Mouse (Mus musculus): ENCODE measurements around the gene Gpc4. TPM values are rescaled to one million over a fixed set of nuclear protein-coding genes. Genes with fewer than 3 reads are reported as not detected.

The Gpc4 gene
- polyA plus RNA-seq, 1 experiment from 2014 or later = 12.9 TPM

- Histone ChIP-seq H3K4me2 (no peak overlapping the region), H3K9ac (no peak overlapping the region), H3K4me1 (replicated peaks) (no peaks in the 10 kb centered on the region), H3K27me3 (no peaks in the 10 kb centered on the region), H3K36me3 (no peaks in the 10 kb centered on the region), H3K9me3 (no peaks in the 10 kb centered on the region), H3K27ac (replicated peaks) (no peak overlapping the region), H3K4me3 (no peak overlapping the region)
- no peak for ATAC-seq (ENCODE audit: low FRiP score, low read depth)
- WGBS = 64% methylated on average over 7 of the region's 7 CpGs
Measured at GRCm38 (mm10) chrX:52144491-52144890, 20.6 kb downstream of the Gpc4 start.

DNA sequence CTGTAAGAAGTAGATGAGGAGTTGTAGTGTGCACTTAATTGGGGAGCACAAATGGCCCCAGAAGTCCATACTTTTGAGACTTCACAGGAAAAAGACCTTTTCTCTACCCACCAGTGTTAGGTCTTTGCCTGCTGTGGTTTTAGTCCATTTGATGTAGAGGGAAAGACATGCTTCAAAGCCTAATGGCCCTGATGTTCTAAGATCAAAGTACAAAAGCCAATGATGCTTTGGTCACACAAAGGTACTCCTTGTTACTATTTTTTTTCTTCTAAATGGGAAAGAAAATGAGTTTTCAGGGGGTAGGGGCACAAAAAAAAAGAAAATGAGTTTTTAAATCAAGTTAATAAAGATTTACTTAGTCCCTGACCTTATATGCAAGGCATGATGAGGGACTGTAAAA is 24.7 kb downstream of the Gpc4 start:
- no peaks in the 10 kb centered on the region for H3K4me1 ChIP-seq (replicated peaks)
- no peaks in the 10 kb centered on the region for H3K36me3 ChIP-seq
- no peaks in the 10 kb centered on the region for H3K27me3 ChIP-seq
- H3K4me3 ChIP-seq = no peak overlapping the region
- no peak overlapping the region for H3K4me2 ChIP-seq
- no peak overlapping the region for H3K27ac ChIP-seq (replicated peaks)
- ATAC-seq (ENCODE audit: low FRiP score, low read depth) = no peak
- no peaks in the 10 kb centered on the region for H3K9me3 ChIP-seq
- no peak overlapping the region for H3K9ac ChIP-seq

- no peaks in the 10 kb centered on the region for H3K9me3 ChIP-seq
- H3K36me3 ChIP-seq = no peaks in the 10 kb centered on the region
- H3K9ac ChIP-seq = no peak overlapping the region
- H3K4me1 ChIP-seq (replicated peaks) = no peaks in the 10 kb centered on the region
- H3K27me3 ChIP-seq = no peaks in the 10 kb centered on the region
- H3K4me2 ChIP-seq = no peak overlapping the region
- ATAC-seq (ENCODE audit: low FRiP score, low read depth) = no peak
- 61% methylated on average over 2 of the region's 2 CpGs for WGBS
- H3K27ac ChIP-seq (replicated peaks) = no peak overlapping the region
- H3K4me3 ChIP-seq = no peak overlapping the region
Measured at GRCm38 (mm10) chrX:52138461-52139075, 26.5 kb downstream of the Gpc4 start.

GRCm38 (mm10) chrX:52138033-52138432 is 27.0 kb downstream of the Gpc4 start:
- no peak overlapping the region for H3K4me3 ChIP-seq
- 40% methylated on average over 5 of the region's 5 CpGs for WGBS
- no peak overlapping the region for H3K27ac ChIP-seq (replicated peaks)

DNA sequence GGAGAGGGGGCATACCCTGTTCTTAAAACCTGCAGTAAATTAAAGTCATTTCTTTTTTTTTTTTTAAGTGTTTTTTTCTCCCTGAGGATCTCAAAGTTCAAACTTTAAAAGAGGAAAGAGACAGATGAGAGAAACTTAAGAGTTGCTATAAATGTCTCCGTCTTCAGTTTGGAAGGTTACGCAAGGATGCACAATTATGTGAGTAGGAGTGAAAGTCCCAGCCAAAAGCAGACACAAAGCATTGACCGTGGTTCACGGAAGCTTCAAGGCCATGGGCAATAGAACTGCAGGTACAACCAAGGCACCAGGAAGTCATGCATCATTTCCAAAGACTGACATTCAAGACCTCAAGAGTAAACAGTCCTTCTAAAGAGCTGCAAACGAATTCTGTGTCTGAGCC is 28.5 kb downstream of the Gpc4 start:
- no peaks in the 10 kb centered on the region for H3K36me3 ChIP-seq
- no peaks in the 10 kb centered on the region for H3K9me3 ChIP-seq
- H3K27ac ChIP-seq (replicated peaks) = no peak overlapping the region
- no peaks in the 10 kb centered on the region for H3K4me1 ChIP-seq (replicated peaks)
- no peak overlapping the region for H3K4me3 ChIP-seq
- H3K4me2 ChIP-seq = no peak overlapping the region
- H3K27me3 ChIP-seq = no peaks in the 10 kb centered on the region
- 89% methylated on average over 5 of the region's 5 CpGs for WGBS
- ATAC-seq (ENCODE audit: low FRiP score, low read depth) = no peak
- no peak overlapping the region for H3K9ac ChIP-seq

More at GRCm38 (mm10) chrX:52138033-52138432, 27.0 kb downstream of the Gpc4 start:
- no peaks in the 10 kb centered on the region for H3K9me3 ChIP-seq
- H3K9ac ChIP-seq = no peak overlapping the region
- no peaks in the 10 kb centered on the region for H3K36me3 ChIP-seq
- no peaks in the 10 kb centered on the region for H3K4me1 ChIP-seq (replicated peaks)
- H3K4me2 ChIP-seq = no peak overlapping the region
- no peak for ATAC-seq (ENCODE audit: low FRiP score, low read depth)
- H3K27me3 ChIP-seq = no peaks in the 10 kb centered on the region

DNA sequence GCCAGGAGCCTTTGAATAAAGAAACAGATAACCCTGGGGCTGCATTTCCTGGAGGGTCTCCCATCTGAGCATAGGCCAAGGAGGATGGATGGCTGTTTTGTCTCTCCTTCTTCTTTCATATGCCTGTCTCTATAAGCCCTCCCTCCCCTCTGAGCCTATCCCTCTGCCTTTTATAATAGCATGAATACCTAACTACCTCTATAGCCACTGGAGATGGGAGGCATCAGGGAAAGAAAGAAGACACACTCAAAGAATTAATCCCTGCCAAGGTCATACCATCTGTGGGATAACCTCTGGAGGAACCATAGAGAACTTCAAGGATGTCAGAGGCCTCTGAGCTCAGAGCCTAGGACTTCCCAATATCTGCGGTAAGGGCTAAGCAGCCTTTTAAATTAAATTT is 35.4 kb downstream of the Gpc4 start:
- Histone ChIP-seq H3K36me3 (no peaks in the 10 kb centered on the region), H3K27me3 (no peaks in the 10 kb centered on the region), H3K4me2 (no peak overlapping the region), H3K27ac (replicated peaks) (no peak overlapping the region), H3K9me3 (no peaks in the 10 kb centered on the region), H3K4me3 (no peak overlapping the region), H3K9ac (no peak overlapping the region), H3K4me1 (replicated peaks) (no peaks in the 10 kb centered on the region)
- no peak for ATAC-seq (ENCODE audit: low FRiP score, low read depth)
- 95% methylated on average over 1 of the region's 1 CpGs for WGBS

- H3K4me1 ChIP-seq (replicated peaks) = no peaks in the 10 kb centered on the region
- no peak overlapping the region for H3K4me3 ChIP-seq
- no peak overlapping the region for H3K27ac ChIP-seq (replicated peaks)
Measured at GRCm38 (mm10) chrX:52128794-52129193, 36.3 kb downstream of the Gpc4 start.

GRCm38 (mm10) chrX:52113651-52114050 is 51.4 kb downstream of the Gpc4 start:
- 87% methylated on average over 5 of the region's 5 CpGs for WGBS
- no peaks in the 10 kb centered on the region for H3K27me3 ChIP-seq
- no peak overlapping the region for H3K4me3 ChIP-seq
- no peak overlapping the region for H3K9ac ChIP-seq
- no peak overlapping the region for H3K4me2 ChIP-seq
- no peak overlapping the region for H3K27ac ChIP-seq (replicated peaks)
- no peaks in the 10 kb centered on the region for H3K4me1 ChIP-seq (replicated peaks)
- H3K36me3 ChIP-seq = no peaks in the 10 kb centered on the region
- no peak for ATAC-seq (ENCODE audit: low FRiP score, low read depth)
- H3K9me3 ChIP-seq = no peaks in the 10 kb centered on the region

More at GRCm38 (mm10) chrX:52128794-52129193, 36.3 kb downstream of the Gpc4 start:
- Histone ChIP-seq H3K9ac (no peak overlapping the region), H3K27me3 (no peaks in the 10 kb centered on the region), H3K9me3 (no peaks in the 10 kb centered on the region), H3K36me3 (no peaks in the 10 kb centered on the region), H3K4me2 (no peak overlapping the region)
- WGBS = 89% methylated on average over 4 of the region's 4 CpGs
- no peak for ATAC-seq (ENCODE audit: low FRiP score, low read depth)

DNA sequence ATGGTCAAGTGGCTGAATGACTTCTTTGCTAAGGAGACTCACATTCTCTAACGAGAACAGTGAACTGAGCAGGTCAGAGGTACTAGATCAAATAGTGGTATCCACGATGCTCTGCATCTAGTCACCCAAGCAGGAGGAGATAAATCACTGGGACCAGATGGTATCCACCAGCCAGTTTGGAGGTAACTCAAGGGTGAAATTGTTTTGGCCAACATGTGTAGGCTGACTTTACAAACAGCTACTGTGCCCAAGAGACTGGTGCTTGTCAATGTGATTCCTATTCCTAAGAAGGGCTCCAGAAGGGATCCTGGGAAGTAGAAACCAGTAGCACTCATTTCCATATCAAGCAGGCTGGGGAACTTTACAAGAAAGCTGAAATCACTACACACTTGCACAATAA is 55.4 kb downstream of the Gpc4 start:
- Histone ChIP-seq H3K4me1 (replicated peaks) (no peaks in the 10 kb centered on the region), H3K27ac (replicated peaks) (no peak overlapping the region), H3K9me3 (no peaks in the 10 kb centered on the region), H3K36me3 (no peaks in the 10 kb centered on the region), H3K4me3 (no peak overlapping the region), H3K4me2 (no peak overlapping the region), H3K27me3 (no peaks in the 10 kb centered on the region), H3K9ac (no peak overlapping the region)
- 32% methylated on average over 2 of the region's 2 CpGs for WGBS
- ATAC-seq (ENCODE audit: low FRiP score, low read depth) = no peak

- no peak overlapping the region for H3K9ac ChIP-seq
- 89% methylated on average over 1 of the region's 1 CpGs for WGBS
- ATAC-seq (ENCODE audit: low FRiP score, low read depth) = no peak
Measured at GRCm38 (mm10) chrX:52108966-52109365, 56.1 kb downstream of the Gpc4 start.

DNA sequence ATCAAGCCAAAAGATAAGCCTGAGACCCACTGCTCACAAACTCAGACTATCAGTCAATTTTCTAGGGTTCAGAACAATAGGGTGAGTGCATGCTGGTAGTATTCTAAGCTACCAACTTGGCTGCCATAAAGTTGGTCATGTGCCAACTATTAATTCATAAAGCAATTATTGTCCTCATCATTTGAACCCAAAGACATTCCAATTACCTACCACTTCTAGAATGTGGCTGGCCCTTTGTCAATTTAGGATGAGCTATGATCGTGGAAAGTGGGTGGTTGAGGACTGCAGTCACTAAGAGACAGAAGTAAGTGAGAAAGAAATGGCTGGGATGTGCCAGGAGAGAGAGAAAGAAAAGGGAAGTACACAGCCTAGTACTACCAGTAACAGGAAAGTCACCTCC is 61.3 kb downstream of the Gpc4 start:
- H3K9ac ChIP-seq = no peak overlapping the region
- no peak overlapping the region for H3K27ac ChIP-seq (replicated peaks)
- H3K27me3 ChIP-seq = no peaks in the 10 kb centered on the region
- H3K36me3 ChIP-seq = no peaks in the 10 kb centered on the region
- no peak for ATAC-seq (ENCODE audit: low FRiP score, low read depth)
- 78% methylated on average over 1 of the region's 1 CpGs for WGBS
- no peaks in the 10 kb centered on the region for H3K9me3 ChIP-seq
- no peak overlapping the region for H3K4me3 ChIP-seq
- no peak overlapping the region for H3K4me2 ChIP-seq
- no peaks in the 10 kb centered on the region for H3K4me1 ChIP-seq (replicated peaks)

More at GRCm38 (mm10) chrX:52108966-52109365, 56.1 kb downstream of the Gpc4 start:
- H3K4me2 ChIP-seq = no peak overlapping the region
- no peak overlapping the region for H3K27ac ChIP-seq (replicated peaks)
- no peaks in the 10 kb centered on the region for H3K9me3 ChIP-seq
- H3K4me3 ChIP-seq = no peak overlapping the region
- no peaks in the 10 kb centered on the region for H3K36me3 ChIP-seq
- no peaks in the 10 kb centered on the region for H3K4me1 ChIP-seq (replicated peaks)
- no peaks in the 10 kb centered on the region for H3K27me3 ChIP-seq

- Histone ChIP-seq H3K9ac (no peak overlapping the region), H3K27me3 (no peaks in the 10 kb centered on the region), H3K36me3 (no peaks in the 10 kb centered on the region), H3K9me3 (no peaks in the 10 kb centered on the region), H3K4me1 (replicated peaks) (no peaks in the 10 kb centered on the region), H3K4me2 (no peak overlapping the region), H3K4me3 (no peak overlapping the region), H3K27ac (replicated peaks) (no peak overlapping the region)
- ATAC-seq (ENCODE audit: low FRiP score, low read depth) = no peak
- 83% methylated on average over 1 of the region's 1 CpGs for WGBS
Measured at GRCm38 (mm10) chrX:52101940-52102339, 63.1 kb downstream of the Gpc4 start.

DNA sequence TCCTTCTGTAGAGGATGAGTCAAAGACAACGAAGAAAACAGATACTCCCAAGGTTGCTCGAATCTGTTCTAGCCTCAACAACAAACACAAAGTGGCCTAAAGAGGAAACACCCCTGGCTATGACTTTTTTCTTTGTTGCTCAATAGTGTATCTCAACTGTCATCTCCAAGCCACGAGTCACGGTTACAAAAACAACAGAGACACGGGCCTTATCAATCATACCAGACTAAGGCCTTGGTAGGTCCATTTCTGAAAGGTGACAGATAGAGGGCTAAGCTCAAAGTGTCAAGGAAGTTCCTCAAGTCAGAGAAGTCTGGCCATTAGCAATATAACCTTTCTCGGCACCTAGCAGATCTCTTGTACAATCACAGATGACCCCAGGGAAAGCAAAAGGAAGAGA is 63.6 kb downstream of the Gpc4 start:
- Histone ChIP-seq H3K9ac (no peak overlapping the region), H3K4me3 (no peak overlapping the region), H3K9me3 (no peaks in the 10 kb centered on the region), H3K4me2 (no peak overlapping the region), H3K36me3 (no peaks in the 10 kb centered on the region), H3K4me1 (replicated peaks) (no peaks in the 10 kb centered on the region), H3K27me3 (no peaks in the 10 kb centered on the region), H3K27ac (replicated peaks) (no peak overlapping the region)
- 83% methylated on average over 6 of the region's 6 CpGs for WGBS
- no peak for ATAC-seq (ENCODE audit: low FRiP score, low read depth)

All from hindbrain, embryonic 15.5 days (tissue).